ENCODE assay signal across 7 mouse cellular contexts in genomic region chr4:68950556-68950955, GRCm38 (mm10). TPM values are rescaled to one million over a fixed set of nuclear protein-coding genes. Genes with fewer than 3 reads are reported as not detected.
A peak's percentile ranks its signal among the peaks of the same experiment; 100 is the strongest.
DNase-seq lines count a peak whose midpoint lies in the region; ATAC-seq and TF ChIP-seq lines count a peak whose summit lies in the region.

No protein-coding gene starts in this region.

- H3K9ac ChIP-seq in midbrain, embryonic 14.5 days (replicated peaks; ENCODE audit: low read length): no peak overlapping the region

- no peak overlapping the region for H3K27ac ChIP-seq in cortical plate, adult 2 months (ENCODE audit: insufficient read depth, low read length)
- peak overlapping the region; percentile 69 for H3K27ac ChIP-seq in layer of hippocampus, adult 2 months
- H3K27ac ChIP-seq in midbrain, embryonic 14.5 days (replicated peaks; ENCODE audit: low read depth, low read length): no peak overlapping the region

- no peak for ATAC-seq in midbrain, embryonic 14.5 days (ENCODE audit: low FRiP score, low TSS enrichment)
- no peak for ATAC-seq in CD4-positive, CD25-positive, alpha-beta regulatory T cell, adult 4 months
- ATAC-seq in activated CD4-positive, CD25-positive, alpha-beta regulatory T cell, adult 4 months: no peak

- no peaks in the 10 kb centered on the region for H3K36me3 ChIP-seq in midbrain, embryonic 14.5 days (ENCODE audit: control insufficient read depth, insufficient read depth, low read length)

- H3K4me1 ChIP-seq in cortical plate, adult 2 months (ENCODE audit: control insufficient read depth, insufficient read depth, low read length): peaks cover 2% of the 10 kb centered on the region
- H3K4me1 ChIP-seq in midbrain, embryonic 14.5 days (ENCODE audit: control insufficient read depth, insufficient read depth, low read length): no peaks in the 10 kb centered on the region

- WGBS in midbrain, embryonic 14.5 days: 1% methylated on average over 2 of the region's 2 CpGs

- DNase-seq in testis, postnatal 10 days (ENCODE audit: low spot score): peak; percentile 38
- DNase-seq in testis, postnatal 14 days (ENCODE audit: low spot score): no peak
- peak; percentile 76 to 83 for DNase-seq in layer of hippocampus, adult 2 months (ENCODE audit: low spot score in 2 of 2)
- DNase-seq in midbrain, embryonic 14.5 days: peak; percentile 93

- no peaks in the 10 kb centered on the region for H3K9me3 ChIP-seq in midbrain, embryonic 14.5 days (ENCODE audit: control insufficient read depth, low read length)

- peak; percentile 52 for TF ChIP-seq CTCF in cortical plate, adult 2 months (IDR thresholded peaks at IDR 0.05; ENCODE audit: extremely low read depth, insufficient read depth, low read length)
- peak; percentile 87 for TF ChIP-seq CTCF in layer of hippocampus, adult 2 months (conservative IDR thresholded peaks at IDR 0.05)

- no peaks in the 10 kb centered on the region; the same call in 1 of the 2 replicates for H3K27me3 ChIP-seq in midbrain, embryonic 14.5 days (ENCODE audit: control insufficient read depth, insufficient read depth, low read length)

- H3K4me2 ChIP-seq in midbrain, embryonic 14.5 days (ENCODE audit: low read length): peak overlapping the region; percentile 40

- H3K4me3 ChIP-seq in cortical plate, adult 2 months (ENCODE audit: insufficient read depth, low read length): peak overlapping the region; percentile 34
- H3K4me3 ChIP-seq in layer of hippocampus, adult 2 months: peak overlapping the region; percentile 46
- H3K4me3 ChIP-seq in midbrain, embryonic 14.5 days (replicated peaks; ENCODE audit: low read depth, low read length): no peak overlapping the region

- no peak for TF ChIP-seq POLR2A in cortical plate, adult 2 months (IDR thresholded peaks at IDR 0.05; ENCODE audit: extremely low read depth, insufficient read depth, low read length)

RNA-seq across cellular contexts. Expression of gene Brinp1, which starts 3.6 kb away (rescaled TPM):
- polyA plus RNA-seq in cortical plate, adult 2 months (2012; rRNA removed): 122 and 132 TPM in 2 replicates
- 100 to 1,000 TPM; 204 to 210 TPM for total RNA-seq in layer of hippocampus, adult 2 months (2021)
- 41.5 and 43.4 TPM in 2 replicates for polyA plus RNA-seq in midbrain, embryonic 14.5 days (2014; fragmentation: Nextera tagmentation; extraction: Ambion mirVana)
- polyA plus RNA-seq in CD4-positive, CD25-positive, alpha-beta regulatory T cell, adult 4 months (2017; shearing (Covaris generic)): not detected
- not detected for polyA plus RNA-seq in activated CD4-positive, CD25-positive, alpha-beta regulatory T cell, adult 4 months (2017; shearing (Covaris generic))

Comparison
In these comparisons a context has a peak if more than half of its experiments do, and no peak if none do; other contexts are left out.
1. RNA of gene Brinp1, which starts 3.6 kb away (polyA plus RNA-seq): 122 to 132 TPM in cortical plate, adult 2 months and 41.5 to 43.4 TPM in midbrain, embryonic 14.5 days; not detected in activated CD4-positive, CD25-positive, alpha-beta regulatory T cell, adult 4 months and not detected in CD4-positive, CD25-positive, alpha-beta regulatory T cell, adult 4 months; every median in the first group is over 10 times any median in the second.